16 mouse cellular contexts compared by ENCODE assay signal in the genomic region with DNA sequence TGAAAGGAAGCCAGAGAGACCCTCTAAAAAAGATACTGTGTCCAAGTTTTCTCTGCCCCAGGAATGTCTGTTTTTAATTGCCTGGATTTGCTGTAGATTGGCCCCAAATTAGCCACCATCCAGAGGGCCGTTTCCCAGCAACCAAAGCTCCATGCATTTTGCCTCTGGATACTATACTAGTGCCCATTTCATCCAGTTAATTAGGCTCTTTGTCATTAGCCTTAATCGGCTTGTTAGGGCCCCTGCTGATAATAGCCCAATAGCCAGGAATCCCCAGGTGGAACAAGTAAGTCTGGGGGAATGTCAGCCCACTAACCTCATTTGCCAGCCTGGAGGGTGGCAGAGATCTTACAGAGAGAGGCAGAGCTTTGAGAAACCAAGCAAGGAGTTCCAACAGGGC. TPM values are rescaled to one million over a fixed set of nuclear protein-coding genes. Genes with fewer than 3 reads are reported as not detected.
DNase-seq lines count a peak whose midpoint lies in the region; ATAC-seq and TF ChIP-seq lines count a peak whose summit lies in the region.
"Had no signal": no experiment of that assay in that cellular context is flagged by ENCODE, and none has a peak within 500 bp of the region (broad histone marks: within the 10 kb centered on the region; RNA-seq: fewer than 3 reads in every experiment).

No protein-coding gene starts in this region.

- H3K36me3 ChIP-seq in hindbrain, postnatal 0 days (ENCODE audit: insufficient read depth, low read length), result peaks cover 40% of the 10 kb centered on the region
- peaks cover 50% of the 10 kb centered on the region for H3K36me3 ChIP-seq in hindbrain, embryonic 10.5 days
- peaks cover 9% of the 10 kb centered on the region; the same call in 1 of the 2 replicates for H3K36me3 ChIP-seq in forebrain, embryonic 16.5 days (ENCODE audit: control insufficient read depth, insufficient read depth)
- H3K36me3 ChIP-seq in neural tube, embryonic 15.5 days, result peaks cover 25% of the 10 kb centered on the region

- no peaks in the 10 kb centered on the region for H3K27me3 ChIP-seq in hindbrain, postnatal 0 days (ENCODE audit: insufficient read depth, low read length)
- peaks cover 5% of the 10 kb centered on the region; the same call in 1 of the 2 replicates for H3K27me3 ChIP-seq in hindbrain, embryonic 10.5 days (ENCODE audit: insufficient read depth, poor library complexity, severe bottlenecking)
- H3K27me3 ChIP-seq in forebrain, embryonic 16.5 days (replicated peaks; ENCODE audit: control insufficient read depth, insufficient read depth, low read length), result no peaks in the 10 kb centered on the region
- no peaks in the 10 kb centered on the region for H3K27me3 ChIP-seq in neural tube, embryonic 15.5 days (replicated peaks)

- H3K9ac ChIP-seq in hindbrain, postnatal 0 days (replicated peaks; ENCODE audit: low read length), result no peak overlapping the region
- no peak overlapping the region for H3K9ac ChIP-seq in forebrain, embryonic 16.5 days (replicated peaks; ENCODE audit: low read depth, low read length)
- no peak overlapping the region for H3K9ac ChIP-seq in neural tube, embryonic 15.5 days (replicated peaks)
- H3K9ac ChIP-seq: lung, embryonic 14.5 days had no signal

- no peak for TF ChIP-seq CTCF in hindbrain, postnatal 0 days (IDR thresholded peaks at IDR 0.05; ENCODE audit: low read depth)

- peak; percentile 39 for DNase-seq in hindbrain, postnatal 0 days (ENCODE audit: low spot score)
- no peak for DNase-seq in hindbrain, embryonic 10.5 days (ENCODE audit: low spot score)
- DNase-seq in embryo, embryonic 11 days, result peak; percentile 43
- no peak for DNase-seq in lung, postnatal 14 days
- no peak for DNase-seq in kidney, postnatal 4 days
- DNase-seq in gastrocnemius, postnatal 14 days, result no peak
- DNase-seq: adrenal gland, adult 2 months; cerebellum, adult 18-20 months; gastrocnemius, adult 2 months had no signal

- no peaks in the 10 kb centered on the region for H3K4me1 ChIP-seq in hindbrain, postnatal 0 days (ENCODE audit: insufficient read depth, low read length)
- H3K4me1 ChIP-seq in hindbrain, embryonic 10.5 days (replicated peaks), result no peaks in the 10 kb centered on the region
- peaks cover 4% of the 10 kb centered on the region; the same call in 1 of the 2 replicates for H3K4me1 ChIP-seq in forebrain, embryonic 16.5 days (replicated peaks; ENCODE audit: control insufficient read depth, insufficient read depth, low read length)
- H3K4me1 ChIP-seq in neural tube, embryonic 15.5 days, result peaks cover 21% of the 10 kb centered on the region

- WGBS in hindbrain, postnatal 0 days, result 28% methylated on average over 2 of the region's 2 CpGs
- WGBS in hindbrain, embryonic 10.5 days, result 52% methylated on average over 2 of the region's 2 CpGs
- WGBS in forebrain, embryonic 16.5 days, result 3% methylated on average over 2 of the region's 2 CpGs
- 13% methylated on average over 2 of the region's 2 CpGs for WGBS in neural tube, embryonic 15.5 days

- no peak overlapping the region for H3K27ac ChIP-seq in hindbrain, postnatal 0 days
- H3K27ac ChIP-seq in hindbrain, embryonic 10.5 days, result no peak overlapping the region
- H3K27ac ChIP-seq in forebrain, embryonic 16.5 days (ENCODE audit: low read length), result no peak overlapping the region
- no peak overlapping the region for H3K27ac ChIP-seq in neural tube, embryonic 15.5 days (replicated peaks)
- H3K27ac ChIP-seq: gastrocnemius, adult 2 months had no signal

- no peaks in the 10 kb centered on the region for H3K9me3 ChIP-seq in hindbrain, postnatal 0 days (ENCODE audit: low read length)
- H3K9me3 ChIP-seq in hindbrain, embryonic 10.5 days, result no peaks in the 10 kb centered on the region
- no peaks in the 10 kb centered on the region for H3K9me3 ChIP-seq in forebrain, embryonic 16.5 days (ENCODE audit: control insufficient read depth, low read length)
- no peaks in the 10 kb centered on the region for H3K9me3 ChIP-seq in neural tube, embryonic 15.5 days (replicated peaks)

- no peak for ATAC-seq in hindbrain, postnatal 0 days
- ATAC-seq in forebrain, embryonic 16.5 days, result peak; percentile 78
- ATAC-seq in neural tube, embryonic 15.5 days (ENCODE audit: low FRiP score), result 0 out of 2 replicates have a peak, but pooled peaks have one; percentile 33
- ATAC-seq: inflammation-experienced regulatory T-cells, adult 6 months had no signal

- H3K4me3 ChIP-seq in hindbrain, postnatal 0 days (ENCODE audit: low read length), result no peak overlapping the region
- H3K4me3 ChIP-seq in hindbrain, embryonic 10.5 days, result no peak overlapping the region
- H3K4me3 ChIP-seq in forebrain, embryonic 16.5 days (replicated peaks; ENCODE audit: low read length), result no peak overlapping the region
- H3K4me3 ChIP-seq in neural tube, embryonic 15.5 days (replicated peaks), result no peak overlapping the region
- H3K4me3 ChIP-seq: gastrocnemius, adult 2 months; myocyte had no signal

- intact Hi-C loops in gastrocnemius, postnatal 14 days (cut with DNase I; ENCODE audit: low total_unique reads), result loop anchor here (10.0 kb wide), 1 partner anchor 289 kb away; no protein-coding TSS in a partner anchor

- H3K4me2 ChIP-seq in hindbrain, postnatal 0 days (ENCODE audit: low read depth, low read length), result no peak overlapping the region
- no peak overlapping the region for H3K4me2 ChIP-seq in forebrain, embryonic 16.5 days (ENCODE audit: low read length)
- no peak overlapping the region for H3K4me2 ChIP-seq in neural tube, embryonic 15.5 days
- H3K4me2 ChIP-seq: liver, embryonic 11.5 days; lung, embryonic 14.5 days had no signal

RNA-seq across cellular contexts. Expression of a gene that starts 35.3 kb away (rescaled TPM):
- total RNA-seq in hindbrain, postnatal 0 days (2014; rRNA removed), result 26.6 and 32.9 TPM in 2 replicates
- polyA plus RNA-seq in hindbrain, postnatal 0 days (2015; fragmentation: Nextera tagmentation; extraction: Ambion mirVana), result 76.9 and 84.9 TPM in 2 replicates
- polyA plus RNA-seq in hindbrain, embryonic 10.5 days (2016; fragmentation: Nextera tagmentation; extraction: Ambion mirVana), result 85.2 and 86.5 TPM in 2 replicates
- 72.2 and 74.1 TPM in 2 replicates for polyA plus RNA-seq in forebrain, embryonic 16.5 days (2015; fragmentation: Nextera tagmentation; extraction: Ambion mirVana)
- polyA plus RNA-seq in neural tube, embryonic 15.5 days (2015; fragmentation: Nextera tagmentation; extraction: Ambion mirVana), result 72.0 and 75.3 TPM in 2 replicates
- total RNA-seq in gastrocnemius, postnatal 14 days (2021), result 10 to 100 TPM; 36.8 to 40.7 TPM

RNA-seq across cellular contexts. Expression of a gene that starts 51.8 kb away (rescaled TPM):
- not detected in 2 replicates for total RNA-seq in hindbrain, postnatal 0 days (2014; rRNA removed)
- polyA plus RNA-seq in hindbrain, postnatal 0 days (2015; fragmentation: Nextera tagmentation; extraction: Ambion mirVana), result 0.14 and 0.42 TPM in 2 replicates
- polyA plus RNA-seq in hindbrain, embryonic 10.5 days (2016; fragmentation: Nextera tagmentation; extraction: Ambion mirVana), result 0.97 and 1.0 TPM in 2 replicates
- 0.29 and 0.37 TPM in 2 replicates for polyA plus RNA-seq in forebrain, embryonic 16.5 days (2015; fragmentation: Nextera tagmentation; extraction: Ambion mirVana)
- polyA plus RNA-seq in neural tube, embryonic 15.5 days (2015; fragmentation: Nextera tagmentation; extraction: Ambion mirVana), result 0.56 and 0.77 TPM in 2 replicates
- under 1 TPM; 0.22 to 0.41 TPM for total RNA-seq in gastrocnemius, postnatal 14 days (2021)
- total RNA-seq: ES-E14 had no signal

Comparison
In these comparisons a context has a peak if more than half of its experiments do, and no peak if none do; other contexts are left out.
1. DNase-seq: peak in hindbrain, postnatal 0 days (single experiment) and embryo, embryonic 11 days (single experiment); none in hindbrain, embryonic 10.5 days (single experiment), lung, postnatal 14 days (single experiment), kidney, postnatal 4 days (0 of 2) and gastrocnemius, postnatal 14 days (single experiment).